Mouse (Mus musculus) layer of hippocampus, adult 2 months (tissue): ENCODE data around the gene Csrnp3. TPM values are rescaled to one million over a fixed set of nuclear protein-coding genes. Genes with fewer than 3 reads are reported as not detected.
"Not testable (repeated sequence)": the region's sequence is repeated elsewhere in the genome, so short reads cannot be mapped to it uniquely, and the experiment has no call there.

Experiments used
- DNase-seq, 2 experiments: peaks; one replicate each; pipeline ENCODE4 v3.0.0; 2022; ENCODE audit warnings: low spot score in 2 of 2
- H3K27ac ChIP-seq: fragments of 200-600 bp; 2 replicates; pipeline ENCODE4 v1.8.1; 2022
- H3K4me3 ChIP-seq: fragments of 200-600 bp; 2 replicates; pipeline ENCODE4 v1.8.1; 2022; ENCODE audit warnings: mild to moderate bottlenecking
- CTCF ChIP-seq: fragments of 200-600 bp; conservative IDR thresholded peaks from 2 replicates; pipeline ENCODE4 v1.8.1; 2022; ENCODE audit warnings: antibody characterized with exemption, mild to moderate bottlenecking, moderate library complexity
- total RNA-seq, 2 experiments: library from RNA; stranded (reverse); gene quantifications; 2 replicates each; pipeline ENCODE4 v1.2.3; 2021

Csrnp3 gene
- total RNA-seq, 2 experiments from 2014 or later: 70.8 to 76.0 TPM

GRCm38 (mm10) chr2:65842356-65842755 lies 3.2 kb upstream of the Csrnp3 start:
- no peak overlapping the region for H3K4me3 ChIP-seq
- TF ChIP-seq CTCF: no peak
- no peak overlapping the region for H3K27ac ChIP-seq
- no peak for DNase-seq

GRCm38 (mm10) chr2:65846000-65846755 lies 611 bp downstream of the Csrnp3 start:
- TF ChIP-seq CTCF: no peak
- DNase-seq: no peak
- peak overlapping the region; percentile 59 for H3K4me3 ChIP-seq
- H3K27ac ChIP-seq: peak overlapping the region; percentile 92

GRCm38 (mm10) chr2:65847463-65848110 lies 2.0 kb downstream of the Csrnp3 start:
- peak overlapping the region; percentile 92 for H3K27ac ChIP-seq
- TF ChIP-seq CTCF: no peak
- peak overlapping the region; percentile 59 for H3K4me3 ChIP-seq
- no peak for DNase-seq

GRCm38 (mm10) chr2:65848706-65849105 lies 3.1 kb downstream of the Csrnp3 start:
- no peak for DNase-seq
- Histone ChIP-seq H3K4me3 (peak overlapping the region; percentile 31), H3K27ac (no peak overlapping the region)
- no peak for TF ChIP-seq CTCF

GRCm38 (mm10) chr2:65850282-65850681 lies 4.7 kb downstream of the Csrnp3 start:
- not testable (repeated sequence) for DNase-seq, H3K27ac ChIP-seq, H3K4me3 ChIP-seq

- no peak overlapping the region for H3K27ac ChIP-seq
- H3K4me3 ChIP-seq: no peak overlapping the region
- TF ChIP-seq CTCF: no peak
- DNase-seq: no peak
Observed at GRCm38 (mm10) chr2:65856791-65857190, 11.2 kb downstream of the Csrnp3 start.

GRCm38 (mm10) chr2:65859767-65860727 lies 14.5 kb downstream of the Csrnp3 start:
- peak in 1 of 2 experiments; percentile 22 for DNase-seq
- Histone ChIP-seq H3K27ac (peak overlapping the region; percentile 78), H3K4me3 (peak overlapping the region; percentile 42)
- peak; percentile 58 for TF ChIP-seq CTCF

- DNase-seq: no peak
- H3K27ac ChIP-seq: no peak overlapping the region
- no peak overlapping the region for H3K4me3 ChIP-seq
- TF ChIP-seq CTCF: no peak
Observed at GRCm38 (mm10) chr2:65864778-65865339, 19.3 kb downstream of the Csrnp3 start.

GRCm38 (mm10) chr2:65870919-65871582 lies 25.5 kb downstream of the Csrnp3 start:
- Histone ChIP-seq H3K4me3 (no peak overlapping the region), H3K27ac (no peak overlapping the region)
- no peak for TF ChIP-seq CTCF
- DNase-seq: no peak

- no peak for DNase-seq
Observed at GRCm38 (mm10) chr2:65891590-65891989, 46.0 kb downstream of the Csrnp3 start.

GRCm38 (mm10) chr2:65893241-65893640 lies 47.7 kb downstream of the Csrnp3 start:
- Histone ChIP-seq H3K27ac (no peak overlapping the region), H3K4me3 (no peak overlapping the region)
- DNase-seq: no peak
- no peak for TF ChIP-seq CTCF

More at GRCm38 (mm10) chr2:65891590-65891989, 46.0 kb downstream of the Csrnp3 start:
- TF ChIP-seq CTCF: no peak
- Histone ChIP-seq H3K4me3 (no peak overlapping the region), H3K27ac (no peak overlapping the region)

- TF ChIP-seq CTCF: no peak
- DNase-seq: no peak
- H3K27ac ChIP-seq: peak overlapping the region; percentile 5; the same call in 1 of the 2 replicates
- H3K4me3 ChIP-seq: no peak overlapping the region
Observed at GRCm38 (mm10) chr2:65894299-65894698, 48.7 kb downstream of the Csrnp3 start.
